Mouse (Mus musculus): ENCODE measurements around the gene Isy1.

- no peak for TF ChIP-seq BHLHE40 (IDR thresholded peaks at IDR 0.05; ENCODE audit: low read depth, low read length)
- TF ChIP-seq POLR2A (IDR thresholded peaks at IDR 0.05; ENCODE audit: low read depth, low read length) = no peak
- TF ChIP-seq ZMIZ1 (IDR thresholded peaks at IDR 0.05; ENCODE audit: low read depth, low read length) = no peak
- TF ChIP-seq ELF1 (IDR thresholded peaks at IDR 0.05; ENCODE audit: low read depth, low read length) = no peak
- TF ChIP-seq GABPA (IDR thresholded peaks at IDR 0.05; ENCODE audit: insufficient replicate concordance, low read depth, low read length) = no peak
- TF ChIP-seq EP300 (IDR thresholded peaks at IDR 0.05; ENCODE audit: low read length) = no peak
- no peak for TF ChIP-seq NRF1 (IDR thresholded peaks at IDR 0.05; ENCODE audit: low read depth, low read length)
- TF ChIP-seq CTCF (conservative IDR thresholded peaks at IDR 0.05 in 1 of 2, IDR thresholded peaks at IDR 0.05 in 1 of 2; ENCODE audit: low read depth in 2 of 2, low read length in 2 of 2) = no peak
- no peak for TF ChIP-seq USF2 (conservative IDR thresholded peaks at IDR 0.05; ENCODE audit: low read depth, low read length)
- no peak for TF ChIP-seq TCF12 (IDR thresholded peaks at IDR 0.05; ENCODE audit: low read depth, low read length)
These were observed 41.0 kb upstream of the Isy1 start for GRCm38 (mm10) chr6:87879628-87880027.

All from CH12.LX (cell line).